Mouse (Mus musculus) hematopoietic stem cell, adult 5-6 weeks (primary cell): Measurements from ENCODE around the gene Hecw2. TPM values are rescaled to one million over a fixed set of nuclear protein-coding genes. Genes with fewer than 3 reads are reported as not detected.

Experiments used
- ATAC-seq, 2 experiments: fragments of 125-278 bp in 1 of 2; replicated peaks in 1 of 2; 2 replicates each; pipeline ENCODE4 v1.8.0; 2016 to 2017; ENCODE audit warnings: inconsistent platforms in 2 of 2, mild to moderate bottlenecking in 2 of 2, moderate number of reproducible peaks in 2 of 2, low read depth in 1 of 2, moderate TSS enrichment in 1 of 2; ENCODE audit not compliant: low FRiP score in 2 of 2, poor library complexity in 2 of 2, severe bottlenecking in 2 of 2, insufficient read depth in 1 of 2, low TSS enrichment in 1 of 2
- total RNA-seq: library from RNA; stranded (forward); fragments of 172-1452, 232-1000 nt; gene quantifications from 2 replicates; pipeline ENCODE4 v1.2.3, GENCODE M21; 2017

Gene Hecw2
- not detected in 2 replicates for total RNA-seq

DNA sequence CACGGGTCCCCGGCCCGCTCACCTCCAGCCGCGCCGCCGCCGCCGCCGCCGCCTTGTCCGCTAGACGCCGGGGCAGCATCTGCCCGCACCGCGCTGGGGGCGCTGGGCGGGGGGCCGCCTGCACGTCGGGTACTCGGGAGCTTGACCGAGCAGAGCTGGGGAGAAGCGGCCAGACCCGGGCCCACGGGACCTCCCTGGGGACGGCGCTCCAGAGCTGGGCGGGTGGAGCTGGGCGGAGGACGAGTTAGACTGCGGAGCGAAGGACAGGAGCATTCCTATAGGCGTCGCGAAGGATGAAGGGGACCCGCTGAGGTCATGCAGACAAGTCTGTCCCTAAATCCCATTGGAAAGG lies at the start of gene Hecw2:
TSS of gene Hecw2 (minus strand) at position 215 of the 352 bp plus-strand sequence.
- ATAC-seq, result 0 out of 4 replicates have a peak, but pooled peaks have one; percentile 14 to 18

DNA sequence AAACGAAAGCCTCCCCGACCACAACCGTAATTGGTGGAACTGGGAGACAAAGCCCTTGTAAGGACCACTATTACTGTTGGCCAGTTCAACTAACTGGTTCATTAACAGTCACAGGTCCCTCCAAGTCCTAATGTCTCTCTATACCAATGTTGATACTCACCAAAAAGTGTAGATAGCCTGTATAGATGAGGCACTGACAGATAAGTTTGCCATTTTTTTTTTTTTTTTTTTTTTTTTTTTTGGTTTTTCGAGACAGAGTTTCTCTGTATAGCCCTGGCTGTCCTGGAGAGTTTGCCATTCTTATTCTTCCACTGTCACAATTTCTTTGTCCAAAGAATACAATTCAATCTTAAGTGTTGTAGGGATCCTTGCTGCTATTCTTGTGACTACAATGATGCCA lies 47.8 kb upstream of the Hecw2 start:
- no peak for ATAC-seq

DNA sequence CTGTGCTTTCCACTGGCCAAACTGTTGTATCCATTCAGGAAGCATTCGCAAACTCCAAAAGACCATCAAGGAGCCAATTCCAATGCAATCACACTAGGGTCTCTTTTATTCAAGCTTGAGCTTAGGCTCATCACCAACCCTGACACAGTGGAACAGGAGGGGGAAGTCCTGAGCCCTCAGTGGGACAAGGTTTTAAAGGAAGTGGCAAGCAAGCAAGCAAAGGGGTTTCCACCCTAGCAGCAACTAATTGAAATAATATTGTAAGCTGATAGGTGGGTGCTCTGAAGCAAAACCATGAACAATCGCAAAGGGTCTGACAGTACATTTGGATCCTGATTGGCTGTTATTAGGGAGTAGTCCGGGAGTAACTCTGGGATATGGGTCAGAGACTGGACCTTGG lies 25.3 kb upstream of the Hecw2 start:
- no peak for ATAC-seq

DNA sequence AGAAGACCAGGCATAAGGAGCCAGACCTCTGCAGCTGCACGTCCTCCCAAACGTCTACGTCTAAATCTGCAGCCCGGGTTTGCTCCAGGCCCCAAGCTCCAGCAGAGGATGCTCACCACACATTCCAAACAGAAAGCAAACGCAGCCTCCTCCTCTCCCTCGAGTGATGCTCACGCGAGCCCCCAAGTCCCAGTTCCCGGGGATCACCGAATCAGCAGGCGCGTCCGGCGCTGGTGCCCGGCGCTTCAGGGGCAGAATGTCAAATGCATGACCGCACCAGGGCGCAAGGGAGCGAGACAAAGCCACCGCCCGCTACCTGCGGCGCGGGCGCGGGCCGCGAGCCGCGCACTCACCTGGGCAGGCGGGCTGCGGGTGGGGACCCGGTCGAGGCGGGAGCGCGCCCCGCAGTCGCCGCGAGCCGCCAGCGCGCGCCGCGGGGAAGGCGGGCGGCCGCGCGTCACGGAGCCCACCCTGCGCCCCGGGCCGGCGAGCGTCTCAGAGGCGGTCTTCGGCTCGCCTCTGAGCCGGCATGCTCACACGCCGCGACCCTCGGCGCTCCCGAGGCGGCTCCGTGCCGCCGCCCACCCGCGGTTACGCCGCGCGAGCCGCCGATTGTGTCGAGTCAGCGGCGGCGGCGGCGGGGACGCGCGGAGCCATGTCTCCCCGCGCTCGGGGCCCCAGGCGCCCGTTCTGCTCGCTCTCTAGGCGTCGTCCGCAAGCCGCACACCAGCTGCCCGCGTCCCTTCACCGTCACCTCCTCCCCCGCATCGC lies 600 bp downstream of the Hecw2 start:
- ATAC-seq, result peak; percentile 42 to 71; a peak in 2 of 4 replicates

DNA sequence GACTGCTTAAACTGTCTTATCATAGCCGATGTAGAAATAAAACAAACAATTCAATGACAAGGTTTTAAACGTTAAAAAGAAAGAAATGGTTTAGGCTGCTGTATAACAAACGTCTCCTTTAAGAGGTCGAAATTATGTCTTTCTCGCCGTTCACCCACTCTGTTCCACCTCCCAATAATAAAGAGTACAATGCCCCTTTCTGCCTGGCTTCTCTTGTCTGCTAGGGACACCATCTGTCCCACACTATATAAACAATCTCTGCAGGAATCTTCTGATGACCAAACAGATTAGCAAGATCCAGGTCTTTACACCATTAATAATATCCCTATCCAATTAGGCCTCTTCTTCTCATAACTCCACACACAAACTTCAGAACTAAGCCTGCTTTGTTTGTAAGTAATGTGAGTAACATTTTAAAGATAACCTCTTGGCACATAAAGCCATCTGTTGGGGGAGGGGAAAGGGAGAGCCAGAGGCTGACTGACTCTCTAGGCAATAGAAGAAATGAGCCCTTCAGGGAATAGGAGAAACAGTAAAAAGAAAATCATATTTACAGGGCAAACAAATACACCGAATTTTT lies 1.7 kb downstream of the Hecw2 start:
- no peak for ATAC-seq

DNA sequence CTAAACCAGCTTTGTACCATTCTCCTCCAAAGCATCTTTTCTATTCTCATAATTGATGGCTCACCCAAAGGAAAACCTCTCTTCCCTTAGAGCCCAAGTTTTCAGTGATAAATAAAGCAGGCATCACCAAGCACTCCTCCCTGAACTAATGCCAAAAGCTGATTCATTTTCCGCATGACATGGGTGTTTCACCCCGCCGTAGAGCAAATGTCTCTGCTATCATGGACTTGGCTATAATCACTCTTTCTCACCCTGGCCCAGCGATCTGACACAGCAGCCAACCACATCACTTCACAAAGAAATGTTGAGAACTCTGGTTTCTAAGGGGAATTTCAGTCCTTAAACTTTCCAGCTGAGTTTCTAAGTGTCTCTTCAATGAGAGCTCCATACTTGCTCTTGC lies 7.4 kb downstream of the Hecw2 start:
- ATAC-seq, result no peak

DNA sequence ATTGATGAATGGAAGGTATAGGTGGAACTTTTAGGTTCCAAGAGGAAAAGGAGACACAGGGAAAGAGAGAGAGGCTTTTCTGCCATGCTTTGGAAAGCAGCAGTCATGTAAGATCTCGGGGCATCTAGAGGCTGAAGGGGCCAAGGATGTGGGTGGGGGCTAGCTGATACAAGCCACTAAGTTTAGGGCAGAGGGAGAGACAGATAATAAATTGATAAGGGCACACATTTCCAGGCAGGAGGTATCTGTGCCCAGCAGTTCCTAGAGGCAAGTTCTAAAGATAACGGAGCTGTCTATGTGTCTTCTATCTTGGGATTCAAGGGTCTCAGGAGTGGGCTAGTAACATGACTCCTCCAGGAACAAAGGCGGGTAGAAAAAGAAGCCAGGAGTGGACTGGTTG lies 8.6 kb downstream of the Hecw2 start:
- no peak for ATAC-seq

DNA sequence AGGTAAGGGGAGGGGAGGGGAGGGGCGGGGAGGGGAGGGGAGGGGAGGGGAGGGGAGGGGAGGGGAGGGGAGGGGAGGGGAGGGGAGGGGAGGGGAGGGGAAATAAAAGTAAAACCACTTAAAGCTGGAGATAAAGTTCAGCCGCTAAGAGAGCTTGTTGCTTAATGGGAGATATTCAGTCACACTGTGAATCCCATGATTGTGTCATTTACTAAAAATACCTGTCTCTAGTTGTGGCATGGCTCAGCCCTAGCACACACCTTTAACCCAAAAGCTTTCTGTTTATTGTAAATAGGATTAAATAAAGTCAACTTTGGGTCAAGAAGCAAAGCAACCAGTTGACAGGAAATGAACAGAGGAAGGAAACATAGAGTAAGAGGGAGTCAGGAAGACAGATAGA lies 14.3 kb downstream of the Hecw2 start:
- ATAC-seq, result no peak

DNA sequence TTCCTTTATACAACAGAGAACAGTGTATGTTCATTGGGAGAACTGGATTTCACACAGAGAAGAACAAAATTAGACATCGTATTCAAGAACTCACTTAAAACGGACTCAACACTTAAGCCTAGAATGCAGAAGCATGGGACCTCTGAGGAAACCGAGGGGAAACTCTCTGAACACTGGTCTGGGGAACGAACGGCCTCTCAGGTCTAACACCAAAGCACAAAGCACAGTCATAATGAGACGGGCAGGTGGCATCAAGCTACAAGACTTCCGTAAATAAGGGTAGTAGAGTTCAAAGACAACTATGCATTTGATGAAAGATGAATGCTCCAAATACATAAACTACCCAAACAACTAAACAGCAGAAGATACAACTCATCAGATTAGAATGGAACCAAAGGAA lies 15.8 kb downstream of the Hecw2 start:
- no peak for ATAC-seq

DNA sequence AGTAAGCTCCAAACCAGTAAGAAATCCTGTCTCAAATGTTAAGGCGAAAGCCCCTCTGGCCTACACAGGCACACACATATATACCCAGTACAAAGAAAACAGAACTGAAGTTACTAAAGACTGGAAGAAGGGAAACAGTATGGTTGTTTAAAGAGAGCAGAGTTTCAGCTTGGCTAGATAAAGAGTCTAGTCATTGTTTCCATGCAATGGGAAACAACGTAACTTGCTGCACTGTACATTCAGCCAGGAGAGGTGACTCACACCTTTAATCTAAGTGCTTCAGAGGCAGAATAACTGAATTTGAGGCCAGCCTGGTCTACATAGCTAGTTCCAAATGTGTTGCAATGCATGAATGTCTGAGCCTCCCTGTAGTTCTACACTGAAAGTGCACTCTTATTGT lies 18.4 kb downstream of the Hecw2 start:
- no peak for ATAC-seq

DNA sequence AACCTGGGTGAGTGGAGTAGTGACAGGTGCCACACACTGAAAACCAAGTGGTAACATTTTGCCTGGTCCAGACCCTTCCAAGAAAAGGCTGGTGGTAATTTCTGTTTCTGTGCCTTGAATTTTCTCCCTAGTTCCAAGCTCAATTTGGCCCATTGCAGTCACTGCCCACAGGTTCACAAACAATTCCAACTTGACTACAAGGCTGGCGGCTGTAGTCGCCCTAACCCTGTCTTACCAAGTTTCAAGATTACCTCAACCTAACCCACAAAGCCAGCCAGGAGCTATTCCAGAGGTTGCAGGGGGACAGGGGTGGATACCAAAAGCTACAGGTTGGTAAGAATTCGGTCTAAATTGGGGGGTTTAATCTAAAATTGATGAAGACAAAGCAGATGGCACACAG lies 27.0 kb downstream of the Hecw2 start:
- ATAC-seq, result no peak

DNA sequence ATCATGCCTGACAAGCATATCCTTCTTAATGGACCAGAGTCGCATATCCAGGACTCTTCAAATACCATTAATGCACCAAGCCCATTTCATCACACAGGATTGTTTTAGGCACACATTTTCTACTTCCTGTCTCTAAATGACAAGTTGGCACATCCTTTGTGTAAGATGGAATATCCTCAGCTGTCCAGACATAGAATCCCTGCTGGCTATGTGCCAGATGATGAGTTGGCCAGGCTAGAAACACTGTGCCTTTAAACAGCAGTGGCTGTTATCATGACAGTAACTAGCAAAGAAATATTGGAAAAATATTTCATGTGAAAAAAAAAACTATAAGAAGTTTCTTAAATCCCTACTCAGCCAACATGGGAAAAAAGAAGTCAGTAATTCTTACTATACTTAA lies 35.4 kb downstream of the Hecw2 start:
- ATAC-seq, result no peak

DNA sequence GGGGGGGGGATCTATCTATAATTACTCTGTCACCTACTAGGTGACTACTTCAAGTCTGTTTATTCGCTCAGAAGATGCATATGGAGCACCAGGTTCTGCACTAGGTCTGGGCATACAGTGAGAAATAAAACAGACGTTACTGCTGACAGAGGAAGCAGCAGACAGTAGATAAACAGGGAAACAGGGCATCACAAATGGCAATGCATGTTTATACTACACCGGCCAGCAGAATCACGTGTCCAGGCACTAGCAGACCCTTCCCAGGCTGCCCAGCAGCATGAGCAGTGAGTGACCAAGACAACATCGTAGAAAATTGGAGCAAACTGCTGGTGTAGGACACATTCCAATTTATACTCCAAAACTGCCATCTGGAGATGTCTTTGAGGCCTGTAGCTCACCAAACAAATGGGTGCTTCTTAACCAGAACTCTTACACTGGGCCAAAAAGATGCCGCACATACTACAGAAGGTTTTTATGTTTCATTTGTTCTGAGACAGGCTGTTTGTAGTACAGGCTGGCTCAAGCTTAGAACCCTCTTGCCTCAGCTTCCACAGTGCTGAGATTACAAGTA lies 41.7 kb downstream of the Hecw2 start:
- ATAC-seq, result no peak

DNA sequence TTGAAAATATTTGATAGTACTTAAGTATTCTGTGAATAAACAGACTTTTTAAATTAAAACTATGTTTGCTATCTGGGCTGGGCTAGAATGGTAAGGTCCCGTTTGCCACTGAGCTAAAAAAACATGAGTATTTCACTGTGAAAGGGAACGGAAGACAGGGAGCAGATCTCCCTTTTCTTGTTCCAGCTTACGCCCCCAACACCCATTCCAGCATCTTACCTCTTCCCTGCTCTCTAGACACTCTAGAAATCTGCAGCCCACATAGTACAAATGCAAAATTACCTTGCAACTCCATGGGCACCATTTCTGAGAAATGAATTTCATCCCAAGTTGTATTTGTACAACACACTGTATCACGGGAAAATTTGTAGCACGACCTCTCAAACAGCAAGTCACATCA lies 49.9 kb downstream of the Hecw2 start:
- no peak for ATAC-seq

DNA sequence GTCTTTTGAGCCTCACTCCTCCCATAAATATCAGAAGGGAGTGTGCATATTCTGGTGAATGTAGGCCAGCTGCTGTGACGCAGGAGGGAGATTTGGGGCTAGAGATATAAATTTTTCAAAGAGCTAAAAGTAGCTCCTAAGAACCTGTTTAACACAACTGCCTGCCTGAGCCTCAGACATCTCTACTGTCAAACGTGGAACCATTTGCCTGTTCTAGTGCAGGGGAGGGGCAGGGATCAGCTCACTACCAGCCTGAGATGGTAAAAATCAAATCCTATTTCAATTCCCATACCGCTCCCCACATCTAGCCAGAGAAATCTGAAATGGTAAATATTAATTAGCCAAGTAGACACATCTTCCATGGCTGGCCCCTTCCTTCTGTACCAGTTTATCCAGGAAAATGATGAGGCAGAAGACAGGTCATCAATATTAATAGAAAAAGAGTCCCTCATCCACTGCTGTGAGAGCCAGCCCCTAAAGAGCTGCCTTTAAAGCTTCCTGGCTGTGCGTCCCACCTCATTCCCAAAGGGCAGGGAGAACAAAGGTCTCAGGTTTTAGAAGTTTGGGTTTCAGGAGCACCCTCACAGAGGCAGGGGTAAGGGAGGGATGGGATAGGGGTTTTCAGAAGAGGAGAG lies 61.0 kb downstream of the Hecw2 start:
- ATAC-seq, result no peak

DNA sequence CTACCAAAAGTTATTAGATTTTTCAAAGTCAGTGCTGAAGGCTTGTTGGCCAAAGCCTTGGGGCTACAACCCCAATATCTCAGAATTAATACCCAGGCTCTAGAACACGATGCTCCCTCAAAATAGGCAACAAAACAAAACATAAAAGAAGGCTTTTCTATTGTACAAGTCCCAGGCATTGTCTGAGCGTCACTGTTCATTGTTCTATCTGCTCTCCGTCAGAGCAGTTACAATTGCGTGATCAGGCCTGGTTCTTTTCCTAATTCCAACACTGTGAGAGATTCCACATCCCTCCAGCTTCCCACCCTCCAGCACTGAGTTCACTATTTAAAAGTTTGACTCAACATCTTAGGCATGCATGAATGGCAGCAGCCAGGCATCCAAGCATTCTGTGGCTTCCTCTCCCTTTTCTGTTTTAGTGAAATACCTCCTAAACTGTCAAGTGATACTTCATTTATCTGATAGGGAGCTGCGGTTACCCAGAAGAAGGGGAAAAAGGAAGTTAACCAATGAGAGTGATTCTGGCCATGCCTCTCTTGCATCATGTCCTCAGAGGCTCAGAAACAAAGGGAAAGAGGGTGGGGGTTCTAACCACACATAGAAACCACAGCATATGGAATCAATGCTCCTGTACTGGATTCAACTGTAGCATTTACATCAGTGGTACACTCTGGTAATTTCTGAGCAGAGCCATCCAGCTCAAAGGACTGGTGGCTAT lies 66.1 kb downstream of the Hecw2 start:
- peak; percentile 84 to 96 for ATAC-seq

DNA sequence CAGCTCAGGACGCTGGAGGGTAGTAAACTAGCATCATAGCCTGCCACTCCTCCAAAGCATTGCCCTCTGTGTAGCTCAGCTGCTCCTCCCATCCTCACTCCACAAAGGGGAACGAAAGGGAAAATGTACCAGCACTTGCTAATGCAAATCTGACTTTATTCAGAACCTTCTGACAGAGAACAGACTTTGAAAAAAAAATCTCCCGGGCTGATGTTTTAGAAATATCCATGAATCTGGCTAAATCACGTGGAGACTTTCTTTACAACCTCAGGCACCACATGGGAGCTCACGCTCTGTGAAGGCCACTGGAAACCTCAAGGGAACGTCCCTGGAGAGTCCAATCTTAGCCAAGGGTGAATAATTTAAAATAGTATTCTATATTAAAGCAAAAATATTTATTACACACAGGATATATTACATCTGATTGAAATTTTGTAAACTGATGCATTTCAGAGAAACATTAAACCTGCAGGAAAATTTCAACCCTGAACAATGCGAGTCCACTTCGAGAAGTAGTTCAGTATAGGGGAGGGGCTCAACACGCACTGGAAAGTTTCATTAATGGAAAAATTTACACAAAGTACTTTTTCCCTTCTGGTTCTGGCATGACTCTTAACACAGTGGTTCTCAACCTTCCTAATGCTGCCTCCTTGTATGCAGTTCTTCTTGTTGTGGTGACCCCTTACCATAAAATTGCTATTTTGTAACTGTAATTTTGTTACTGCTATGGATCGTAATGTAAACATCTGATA lies 67.8 kb downstream of the Hecw2 start:
- no peak for ATAC-seq
